Mouse (Mus musculus) lung, postnatal 14 days (tissue): ENCODE measurements around the gene Tent5b.
A peak's percentile ranks its signal among the peaks of the same experiment; 100 is the strongest.
"Not testable (repeated sequence)": the region's sequence is repeated elsewhere in the genome, so short reads cannot be mapped to it uniquely, and the experiment has no call there.

ENCODE experiments used
- DNase-seq: peaks from one replicate; pipeline ENCODE4 v3.0.0; 2021

Tent5b gene

GRCm38 (mm10) chr4:133504300-133504699 lies 24.4 kb downstream of the Tent5b start:
- no peak for DNase-seq

- DNase-seq: no peak
Measured at GRCm38 (mm10) chr4:133504755-133505485, 25.0 kb downstream of the Tent5b start.

DNA sequence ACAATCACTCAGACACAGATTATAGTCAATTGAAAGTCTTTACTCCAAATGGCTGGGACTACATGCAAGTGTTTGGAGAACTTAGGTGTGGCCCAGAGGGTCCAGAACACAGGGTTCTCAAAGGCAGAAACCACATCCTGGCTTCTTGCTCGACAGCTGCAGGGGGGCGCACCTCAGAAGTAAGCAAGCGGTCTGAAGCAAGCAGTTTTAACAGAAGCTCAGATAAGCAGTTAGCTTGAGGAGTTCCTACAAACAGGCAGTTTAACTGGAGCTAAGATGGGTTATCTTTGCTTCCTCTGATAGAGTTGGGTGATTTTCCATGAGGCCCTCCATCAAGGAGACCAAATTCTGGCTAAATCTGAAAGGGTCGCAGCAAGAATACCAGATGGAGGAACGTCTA lies 26.6 kb downstream of the Tent5b start:
- DNase-seq: no peak

GRCm38 (mm10) chr4:133508990-133509389 lies 29.1 kb downstream of the Tent5b start:
- no peak for DNase-seq

DNA sequence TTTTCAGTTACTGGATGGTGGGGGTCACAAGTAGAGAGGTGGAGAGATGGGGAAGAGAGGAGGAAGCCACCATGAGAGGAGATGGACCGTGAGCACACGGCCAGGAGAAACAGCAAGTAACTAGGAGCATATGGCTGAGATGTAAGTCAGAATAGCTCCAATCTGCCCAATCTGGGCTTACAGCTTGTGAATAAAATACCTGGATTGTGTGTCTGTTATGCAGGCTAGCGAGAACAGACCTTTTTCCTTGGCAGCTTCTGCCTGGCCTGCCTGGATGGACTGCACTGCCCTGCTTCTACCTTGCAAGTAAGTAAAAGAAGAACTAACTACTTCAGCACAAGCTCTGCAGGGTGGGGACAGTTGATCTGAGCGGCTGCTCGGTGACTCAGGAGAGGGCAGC lies 31.1 kb downstream of the Tent5b start:
- DNase-seq: no peak

DNA sequence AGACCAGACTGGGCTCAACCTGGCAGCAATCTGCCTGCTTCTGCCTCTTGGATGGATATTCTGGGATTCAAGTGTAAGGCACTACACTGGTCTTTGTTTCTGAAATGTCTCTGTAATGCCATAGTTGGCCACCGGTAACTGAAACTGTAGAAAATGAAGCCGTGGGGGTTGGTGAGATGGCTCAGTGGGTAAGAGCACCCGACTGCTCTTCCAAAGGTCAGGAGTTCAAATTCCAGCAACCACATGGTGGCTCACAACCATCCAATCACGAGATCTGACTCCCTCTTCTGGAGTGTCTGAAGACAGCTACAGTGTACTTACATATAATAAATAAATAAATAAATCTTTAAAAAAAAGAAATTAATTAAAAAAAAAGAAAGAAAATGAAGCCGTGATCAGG lies 32.6 kb downstream of the Tent5b start:
- not testable (repeated sequence) for DNase-seq

- DNase-seq: peak; percentile 80
Measured at GRCm38 (mm10) chr4:133512972-133513371, 33.0 kb downstream of the Tent5b start.

- peak; percentile 67 for DNase-seq
Measured at GRCm38 (mm10) chr4:133518601-133519368, 38.9 kb downstream of the Tent5b start, which contains the start of gene Kdf1. TSS of gene Kdf1 (plus strand) at chr4:133518963.

DNA sequence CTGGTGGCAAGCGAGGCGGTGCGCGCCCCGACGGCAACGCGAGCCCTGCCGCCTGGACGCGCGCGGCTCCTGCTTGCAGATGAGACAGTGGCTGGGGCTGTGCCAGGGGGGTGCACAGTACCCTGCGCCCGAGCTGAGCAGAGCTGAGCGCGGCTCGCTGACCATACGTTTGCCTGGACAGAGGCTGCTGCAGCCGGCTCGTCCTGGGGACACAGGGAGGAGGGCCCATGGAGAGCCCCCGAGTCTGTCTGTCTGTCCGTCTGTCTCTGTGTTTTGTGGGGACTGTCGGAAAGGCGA lies 39.4 kb downstream of the Tent5b start:
- DNase-seq: no peak

DNA sequence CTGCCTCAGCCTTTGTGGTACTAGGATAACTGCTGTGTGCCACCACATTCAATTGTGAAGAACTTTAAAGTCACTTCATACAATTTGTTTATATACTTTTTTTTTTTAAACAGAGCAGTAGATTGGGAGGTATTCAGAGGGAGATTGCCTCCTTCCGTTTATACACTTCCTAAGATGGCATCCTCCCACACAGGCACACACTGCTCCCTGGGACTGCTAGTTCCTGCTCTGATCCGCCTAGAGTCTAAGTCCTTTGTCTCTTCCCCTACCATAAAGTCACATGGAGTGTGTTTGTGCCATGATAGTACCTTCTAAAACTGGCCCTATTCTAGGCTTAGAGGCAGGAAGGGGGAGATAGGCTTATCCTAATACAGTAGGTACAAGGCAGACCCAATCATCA lies 41.6 kb downstream of the Tent5b start:
- DNase-seq: no peak

GRCm38 (mm10) chr4:133527788-133528187 lies 47.9 kb downstream of the Tent5b start:
- no peak for DNase-seq

GRCm38 (mm10) chr4:133532777-133533176 lies 52.8 kb downstream of the Tent5b start:
- DNase-seq: no peak

DNA sequence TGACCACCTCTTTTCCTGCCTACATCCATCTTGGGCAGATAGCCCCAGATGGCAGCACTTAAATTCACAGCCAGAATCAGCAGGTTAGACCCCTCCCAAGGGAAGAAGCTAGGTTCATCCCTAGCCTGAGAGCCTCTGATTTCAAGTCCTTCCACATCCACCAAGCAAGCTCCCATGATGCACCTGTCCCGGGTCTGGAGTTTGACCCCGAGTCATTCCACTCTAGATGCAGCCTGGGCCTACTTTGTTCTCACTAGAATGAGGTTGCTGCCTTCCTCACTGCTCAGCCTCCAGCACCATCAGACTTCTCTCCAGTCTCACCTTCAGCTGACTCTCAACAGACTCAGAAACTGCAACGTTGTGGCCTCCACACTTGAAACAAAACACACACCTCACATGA lies 56.1 kb downstream of the Tent5b start:
- DNase-seq: no peak

DNA sequence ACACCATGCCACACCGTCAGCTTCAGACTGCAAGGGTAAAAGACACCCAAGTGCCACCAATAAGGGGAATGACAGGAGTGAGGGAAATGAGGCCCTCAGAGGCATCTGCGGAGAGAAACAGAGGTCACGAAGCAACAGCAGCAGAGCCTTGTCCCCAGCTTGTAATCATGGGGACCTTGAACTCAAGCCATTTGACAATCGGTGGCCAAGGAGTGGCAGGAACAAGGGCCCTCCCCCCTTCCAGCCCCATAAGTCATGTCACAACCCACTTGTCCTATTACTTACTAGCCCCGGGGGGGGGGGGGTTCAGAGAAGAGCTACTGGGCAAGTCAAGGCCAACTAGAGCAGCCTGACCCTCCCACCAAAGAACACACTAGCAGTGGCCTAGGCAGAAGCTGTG lies 56.7 kb downstream of the Tent5b start:
- no peak for DNase-seq
